Mouse (Mus musculus): Measurements from ENCODE around the gene Pfdn4. TPM values are rescaled to one million over a fixed set of nuclear protein-coding genes. Genes with fewer than 3 reads are reported as not detected.

Pfdn4 gene
- polyA plus RNA-seq, 1 experiment from 2014 or later = 20.7 TPM

DNA sequence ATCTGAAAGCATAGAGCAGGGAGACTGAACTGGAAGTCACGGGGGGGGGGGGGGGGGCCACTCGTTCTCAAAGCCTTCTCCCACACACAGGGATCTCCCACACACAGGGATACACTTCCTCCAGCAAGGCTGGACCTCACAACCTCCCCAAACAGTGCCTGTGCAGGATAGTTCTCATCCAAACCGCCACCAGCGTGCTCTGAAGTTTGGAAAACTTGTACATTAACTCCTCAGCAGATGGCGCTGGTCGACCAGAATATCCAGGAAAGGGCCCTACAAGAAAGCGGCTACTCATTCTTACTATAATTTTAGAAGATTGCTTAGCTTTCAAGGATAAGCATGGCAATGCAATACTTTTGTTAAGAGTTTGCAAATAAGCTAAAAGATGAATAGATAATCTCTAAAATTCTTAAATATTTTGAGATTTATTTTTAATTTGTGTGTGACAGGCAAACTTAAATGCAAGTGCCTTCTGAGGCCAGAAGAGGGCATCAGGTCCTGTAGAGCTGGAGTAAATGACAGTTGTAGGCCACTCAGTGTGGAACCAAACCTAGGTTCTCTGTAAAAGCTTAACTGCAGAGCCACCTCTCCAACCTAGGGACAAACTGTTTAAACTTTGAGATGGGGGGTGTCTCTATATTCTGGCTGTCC is 24.2 kb downstream of the Pfdn4 start:
- Histone ChIP-seq H3K36me3 (ENCODE audit: inconsistent target) (peaks cover 39% of the 10 kb centered on the region), H3K4me3 (ENCODE audit: inconsistent target) (no peak overlapping the region), H3K79me2 (ENCODE audit: inconsistent target) (peaks cover under 1% of the 10 kb centered on the region; the same call in 1 of the 2 replicates), H3K27ac (no peak overlapping the region)
- 20% methylated on average over 7 of the region's 7 CpGs for WGBS (ENCODE audit: missing documents)

DNA sequence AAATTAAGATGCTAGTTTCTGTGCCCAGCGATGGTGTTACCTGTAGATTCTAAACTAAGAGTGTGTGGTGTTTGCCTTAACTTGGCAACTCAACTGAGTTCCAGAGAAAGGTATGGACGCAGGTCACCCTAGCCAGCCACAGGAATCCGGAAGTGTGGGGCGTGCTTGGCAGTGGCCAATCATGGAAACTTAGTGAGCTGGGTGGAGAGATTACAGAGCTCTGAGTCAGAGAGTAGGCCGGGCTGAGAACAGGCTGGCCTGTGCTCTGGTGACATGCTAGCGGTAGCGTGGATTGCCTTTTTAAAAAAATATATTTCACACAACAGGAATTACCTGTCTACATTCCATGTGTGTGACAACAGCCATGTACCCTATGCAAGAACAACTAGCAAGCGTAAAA is 30.3 kb downstream of the Pfdn4 start:
- no peak overlapping the region for H3K4me3 ChIP-seq (ENCODE audit: inconsistent target)
- no peaks in the 10 kb centered on the region for H3K36me3 ChIP-seq (ENCODE audit: inconsistent target)
- no peaks in the 10 kb centered on the region for H3K79me2 ChIP-seq (ENCODE audit: inconsistent target)
- H3K27ac ChIP-seq = no peak overlapping the region
- 93% methylated on average over 8 of the region's 8 CpGs for WGBS (ENCODE audit: missing documents)

- Histone ChIP-seq H3K36me3 (ENCODE audit: inconsistent target) (no peaks in the 10 kb centered on the region), H3K4me3 (ENCODE audit: inconsistent target) (no peak overlapping the region), H3K79me2 (ENCODE audit: inconsistent target) (no peaks in the 10 kb centered on the region), H3K27ac (no peak overlapping the region)
- 97% methylated on average over 14 of the region's 16 CpGs for WGBS (ENCODE audit: missing documents)
Observed at GRCm38 (mm10) chr2:170528061-170528460, 31.8 kb downstream of the Pfdn4 start.

GRCm38 (mm10) chr2:170529766-170530165 is 33.5 kb downstream of the Pfdn4 start:
- H3K4me3 ChIP-seq (ENCODE audit: inconsistent target) = no peak overlapping the region
- no peak overlapping the region for H3K27ac ChIP-seq
- H3K36me3 ChIP-seq (ENCODE audit: inconsistent target) = no peaks in the 10 kb centered on the region
- 93% methylated on average over 7 of the region's 7 CpGs for WGBS (ENCODE audit: missing documents)
- H3K79me2 ChIP-seq (ENCODE audit: inconsistent target) = no peaks in the 10 kb centered on the region

DNA sequence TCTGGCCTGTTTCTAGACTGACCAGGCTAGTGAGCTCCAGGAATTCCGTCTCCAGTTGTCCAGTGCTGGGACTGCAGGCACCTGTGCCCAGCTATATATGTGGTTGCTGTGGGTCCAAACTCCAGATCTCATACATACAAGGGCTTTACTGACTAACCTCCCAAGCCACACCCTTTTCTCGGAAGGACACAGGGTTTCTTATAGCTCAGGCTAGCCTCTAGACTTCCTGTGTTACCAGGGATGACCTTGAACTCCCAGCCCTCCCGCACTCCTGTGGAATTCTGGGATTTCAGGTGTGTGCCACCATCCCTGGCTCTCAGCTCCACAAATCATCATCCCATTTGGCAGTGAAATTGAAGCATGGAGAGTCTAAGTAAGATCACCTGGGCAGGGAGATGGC is 34.0 kb downstream of the Pfdn4 start:
- Histone ChIP-seq H3K79me2 (ENCODE audit: inconsistent target) (no peaks in the 10 kb centered on the region), H3K36me3 (ENCODE audit: inconsistent target) (no peaks in the 10 kb centered on the region)
- 93% methylated on average over 3 of the region's 3 CpGs for WGBS (ENCODE audit: missing documents)

DNA sequence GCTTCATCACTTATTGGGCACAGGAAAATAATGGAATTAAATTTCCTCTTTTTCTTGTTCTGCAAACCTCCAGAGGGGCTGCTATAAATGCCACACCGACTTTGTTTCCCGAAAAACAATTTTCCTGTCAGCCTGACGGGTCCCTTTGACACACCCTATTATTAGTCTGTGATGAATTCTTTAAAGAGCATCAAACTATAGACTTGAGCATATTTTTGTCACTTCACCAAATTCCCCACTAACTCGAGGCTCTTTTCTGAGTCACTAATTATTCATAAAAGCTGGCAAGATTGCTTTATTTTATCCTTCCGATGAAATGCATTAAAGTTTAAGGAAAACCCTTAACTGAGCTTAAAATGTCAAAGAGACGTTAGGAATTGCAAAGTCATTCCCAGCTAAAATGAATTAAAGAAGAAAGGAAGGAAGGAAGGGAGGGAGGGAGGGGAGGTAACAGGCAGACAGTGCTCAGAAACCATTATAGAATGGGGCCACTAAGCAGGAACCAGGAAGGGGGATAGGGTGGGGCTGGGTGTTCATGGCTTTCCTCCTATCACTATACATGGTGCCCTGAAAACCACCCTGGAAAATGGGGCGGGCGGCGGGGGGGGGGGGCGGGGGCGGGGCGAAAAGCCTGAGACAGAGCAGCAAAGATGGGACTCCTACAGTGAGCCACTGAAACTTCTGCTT is 38.0 kb downstream of the Pfdn4 start:
- 7% methylated on average over 10 of the region's 12 CpGs for WGBS (ENCODE audit: missing documents)
- H3K36me3 ChIP-seq (ENCODE audit: inconsistent target) = no peaks in the 10 kb centered on the region

More for the DNA sequence above, 34.0 kb downstream of the Pfdn4 start:
- H3K27ac ChIP-seq = no peak overlapping the region
- no peak overlapping the region for H3K4me3 ChIP-seq (ENCODE audit: inconsistent target)

DNA sequence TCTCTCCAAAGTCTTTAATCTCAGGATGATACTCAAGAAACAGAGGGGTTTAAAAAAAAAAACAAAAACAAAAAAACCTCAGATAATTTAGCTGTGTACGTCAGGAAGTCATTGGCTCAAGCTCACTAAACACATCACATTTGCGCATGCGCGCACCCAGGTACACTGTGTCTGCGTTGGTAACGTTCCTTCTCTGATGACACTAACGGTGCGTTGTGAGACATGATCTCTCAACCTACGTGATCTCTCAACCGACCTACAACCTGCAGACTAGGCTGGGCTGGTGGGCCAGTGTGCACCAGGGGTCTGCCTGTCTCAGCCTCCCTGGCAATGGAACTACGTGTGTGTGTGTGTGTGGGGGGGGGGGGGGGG is 38.6 kb downstream of the Pfdn4 start:
- Histone ChIP-seq H3K4me3 (ENCODE audit: inconsistent target) (no peak overlapping the region), H3K27ac (no peak overlapping the region), H3K79me2 (ENCODE audit: inconsistent target) (no peaks in the 10 kb centered on the region), H3K36me3 (ENCODE audit: inconsistent target) (no peaks in the 10 kb centered on the region)
- WGBS (ENCODE audit: missing documents) = 92% methylated on average over 10 of the region's 11 CpGs

More for the DNA sequence above, 38.0 kb downstream of the Pfdn4 start:
- H3K27ac ChIP-seq = no peak overlapping the region
- no peak overlapping the region for H3K4me3 ChIP-seq (ENCODE audit: inconsistent target)
- no peaks in the 10 kb centered on the region for H3K79me2 ChIP-seq (ENCODE audit: inconsistent target)

DNA sequence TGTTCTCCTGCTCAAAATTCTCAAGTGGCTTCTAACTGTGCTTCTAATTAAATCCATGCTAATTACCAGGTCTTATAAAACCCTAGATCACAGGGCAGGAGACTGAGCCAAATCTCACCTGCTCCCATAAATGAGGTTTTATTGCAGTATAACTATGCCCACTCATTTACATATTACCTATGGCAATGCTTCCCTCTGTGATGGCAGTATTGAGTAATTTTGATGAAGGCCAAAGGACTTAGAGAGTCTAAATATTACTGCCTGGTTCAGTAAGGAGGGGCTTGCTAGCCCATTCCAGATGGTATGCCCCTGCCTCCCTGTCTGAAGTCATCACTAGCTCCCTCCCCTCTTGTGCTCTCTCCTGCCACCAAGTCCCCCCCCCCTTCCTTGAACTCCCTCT is 39.6 kb downstream of the Pfdn4 start:
- Histone ChIP-seq H3K4me3 (ENCODE audit: inconsistent target) (no peak overlapping the region), H3K36me3 (ENCODE audit: inconsistent target) (no peaks in the 10 kb centered on the region), H3K79me2 (ENCODE audit: inconsistent target) (no peaks in the 10 kb centered on the region), H3K27ac (no peak overlapping the region)

- no peaks in the 10 kb centered on the region for H3K79me2 ChIP-seq (ENCODE audit: inconsistent target)
- H3K27ac ChIP-seq = no peak overlapping the region
- H3K36me3 ChIP-seq (ENCODE audit: inconsistent target) = no peaks in the 10 kb centered on the region
- no peak overlapping the region for H3K4me3 ChIP-seq (ENCODE audit: inconsistent target)
- WGBS (ENCODE audit: missing documents) = 88% methylated on average over 9 of the region's 9 CpGs
Observed at GRCm38 (mm10) chr2:170539211-170539610, 43.0 kb downstream of the Pfdn4 start.

DNA sequence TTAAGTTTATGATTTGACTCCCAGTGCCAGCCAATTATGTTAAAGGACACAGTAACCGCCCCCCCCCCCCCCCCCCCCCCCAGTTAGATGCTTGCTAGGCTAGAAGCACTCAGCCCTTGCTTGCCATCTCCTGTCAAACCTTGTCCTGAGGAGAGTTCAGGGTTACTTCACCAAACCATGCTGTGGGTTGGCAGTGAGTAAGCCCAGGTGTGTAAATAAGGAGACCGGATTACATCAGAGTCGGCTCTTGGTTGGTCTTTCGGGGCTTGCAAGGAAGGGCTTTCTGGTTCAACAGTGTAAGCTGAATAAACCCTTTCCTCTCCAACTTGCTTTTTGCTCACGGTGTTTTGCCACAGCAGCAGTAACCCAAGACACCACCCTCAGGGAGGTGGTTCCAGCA is 47.4 kb downstream of the Pfdn4 start:
- WGBS (ENCODE audit: missing documents) = 88% methylated on average over 5 of the region's 5 CpGs
- H3K36me3 ChIP-seq (ENCODE audit: inconsistent target) = no peaks in the 10 kb centered on the region
- no peak overlapping the region for H3K27ac ChIP-seq
- H3K4me3 ChIP-seq (ENCODE audit: inconsistent target) = no peak overlapping the region
- H3K79me2 ChIP-seq (ENCODE audit: inconsistent target) = no peaks in the 10 kb centered on the region

- WGBS (ENCODE audit: missing documents) = 45% methylated on average over 3 of the region's 3 CpGs
- no peaks in the 10 kb centered on the region for H3K79me2 ChIP-seq (ENCODE audit: inconsistent target)
- no peak overlapping the region for H3K27ac ChIP-seq
- no peaks in the 10 kb centered on the region for H3K36me3 ChIP-seq (ENCODE audit: inconsistent target)
- H3K4me3 ChIP-seq (ENCODE audit: inconsistent target) = no peak overlapping the region
Observed at GRCm38 (mm10) chr2:170544159-170544558, 47.9 kb downstream of the Pfdn4 start.

DNA sequence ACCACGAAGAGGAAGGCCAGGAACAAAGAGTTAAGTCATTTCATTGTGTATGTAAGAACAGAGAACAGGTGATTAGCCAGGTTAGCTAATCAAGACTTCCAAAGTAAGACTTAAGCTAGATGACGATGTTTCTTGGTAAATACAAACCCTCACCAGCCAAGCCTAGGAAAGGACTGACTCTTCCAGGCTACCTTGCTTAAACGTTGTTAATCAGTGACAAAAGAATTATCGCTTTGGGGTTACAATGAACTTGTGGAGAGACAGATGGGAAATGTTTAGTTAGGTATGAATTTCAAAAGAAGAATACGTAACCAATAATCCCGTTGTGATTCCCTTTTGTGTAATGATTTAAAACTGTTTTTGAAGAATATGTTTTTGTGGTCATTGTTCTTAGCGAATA is 48.7 kb downstream of the Pfdn4 start:
- 62% methylated on average over 6 of the region's 7 CpGs for WGBS (ENCODE audit: missing documents)
- Histone ChIP-seq H3K79me2 (ENCODE audit: inconsistent target) (no peaks in the 10 kb centered on the region), H3K27ac (no peak overlapping the region), H3K36me3 (ENCODE audit: inconsistent target) (no peaks in the 10 kb centered on the region), H3K4me3 (ENCODE audit: inconsistent target) (no peak overlapping the region)

DNA sequence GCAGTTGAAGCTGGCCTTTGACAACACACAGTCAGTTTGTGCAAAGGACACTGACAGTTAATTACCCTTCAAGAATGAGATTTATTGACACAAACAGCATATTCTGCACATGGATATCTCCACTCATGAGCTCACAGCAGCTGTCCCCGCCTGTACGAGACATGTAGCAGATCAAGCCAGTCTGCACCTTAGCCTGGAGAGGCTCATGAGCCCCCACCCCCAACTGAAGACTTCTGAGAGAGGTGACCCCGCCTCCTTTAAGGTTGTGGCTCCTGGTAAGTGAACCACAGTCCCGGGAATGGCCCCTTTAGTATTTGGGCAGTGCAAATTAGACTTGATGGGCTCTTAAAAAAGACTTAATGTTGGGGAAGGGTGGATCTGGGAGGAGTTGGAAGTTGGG is 49.5 kb downstream of the Pfdn4 start:
- WGBS (ENCODE audit: missing documents) = 75% methylated on average over 4 of the region's 4 CpGs
- Histone ChIP-seq H3K27ac (no peak overlapping the region), H3K4me3 (ENCODE audit: inconsistent target) (no peak overlapping the region), H3K36me3 (ENCODE audit: inconsistent target) (no peaks in the 10 kb centered on the region), H3K79me2 (ENCODE audit: inconsistent target) (no peaks in the 10 kb centered on the region)

GRCm38 (mm10) chr2:170547526-170547925 is 51.3 kb downstream of the Pfdn4 start:
- Histone ChIP-seq H3K4me3 (ENCODE audit: inconsistent target) (no peak overlapping the region), H3K79me2 (ENCODE audit: inconsistent target) (no peaks in the 10 kb centered on the region), H3K36me3 (ENCODE audit: inconsistent target) (no peaks in the 10 kb centered on the region), H3K27ac (no peak overlapping the region)
- 91% methylated on average over 6 of the region's 6 CpGs for whole genome bisulfite sequencing (ENCODE audit: missing documents)

DNA sequence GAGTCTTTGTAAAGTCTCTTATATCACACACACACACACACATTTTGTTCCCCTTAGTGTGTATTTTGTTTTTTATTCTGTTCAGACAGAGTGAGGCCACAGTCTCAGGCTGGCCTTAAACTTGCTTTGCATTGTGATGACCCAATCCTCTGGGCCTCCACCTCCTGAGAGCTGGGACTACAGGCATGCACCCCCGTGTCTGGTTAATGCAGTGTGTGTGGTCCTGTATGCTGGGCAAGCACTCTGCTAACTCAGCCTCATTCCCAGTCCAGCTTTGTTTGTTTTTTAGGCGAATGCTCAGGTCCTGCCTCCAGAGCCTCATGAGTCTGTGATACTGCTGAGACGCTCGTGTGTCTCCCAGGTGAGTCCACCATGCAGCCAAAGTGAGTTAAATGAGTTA is 51.8 kb downstream of the Pfdn4 start:
- H3K36me3 ChIP-seq (ENCODE audit: inconsistent target) = no peaks in the 10 kb centered on the region
- no peaks in the 10 kb centered on the region for H3K79me2 ChIP-seq (ENCODE audit: inconsistent target)
- no peak overlapping the region for H3K4me3 ChIP-seq (ENCODE audit: inconsistent target)
- whole genome bisulfite sequencing (ENCODE audit: missing documents) = 88% methylated on average over 4 of the region's 4 CpGs
- H3K27ac ChIP-seq = no peak overlapping the region

- Histone ChIP-seq H3K4me3 (ENCODE audit: inconsistent target) (no peak overlapping the region), H3K36me3 (ENCODE audit: inconsistent target) (no peaks in the 10 kb centered on the region), H3K27ac (no peak overlapping the region), H3K79me2 (ENCODE audit: inconsistent target) (no peaks in the 10 kb centered on the region)
- 93% methylated on average over 2 of the region's 2 CpGs for WGBS (ENCODE audit: missing documents)
Observed at GRCm38 (mm10) chr2:170549146-170549545, 52.9 kb downstream of the Pfdn4 start.

Data from macrophage (primary cell).